Mouse (Mus musculus) gastrocnemius, adult 8-10 months (tissue): ENCODE measurements around the gene Npas3. TPM values are rescaled to one million over a fixed set of nuclear protein-coding genes. Genes with fewer than 3 reads are reported as not detected.

Source experiments
- DNase-seq, 2 experiments: peaks; one replicate each; pipeline ENCODE4 v3.0.0; 2022; ENCODE audit warnings: low spot score in 2 of 2
- total RNA-seq, 4 experiments: library from RNA; stranded (reverse); gene quantifications; 2 replicates each; pipeline ENCODE4 v1.2.4; 2022

Gene Npas3
- total RNA-seq, 4 experiments from 2014 or later, result 0.07 TPM; not detected in 3

DNA sequence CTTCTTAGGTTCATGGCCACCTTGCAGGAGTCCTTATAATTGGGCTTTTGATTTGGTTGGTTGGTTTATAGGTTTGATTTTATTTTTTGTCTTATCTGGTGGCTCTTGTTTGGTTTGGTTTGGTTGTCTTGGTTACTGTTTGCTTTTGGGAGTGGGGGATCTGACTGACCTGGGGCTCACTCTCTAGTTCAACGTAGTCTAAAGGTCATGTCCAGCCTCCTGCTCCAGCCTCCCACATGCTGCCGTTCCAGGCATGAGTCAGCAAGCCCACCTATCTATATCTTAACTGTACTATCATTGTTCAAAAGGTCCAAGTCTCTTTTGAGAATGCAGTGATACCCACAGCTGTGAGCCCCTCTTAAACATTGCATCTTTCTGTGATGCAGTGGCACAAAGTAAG, 600.8 kb downstream of the Npas3 start:
- DNase-seq, result no peak

DNA sequence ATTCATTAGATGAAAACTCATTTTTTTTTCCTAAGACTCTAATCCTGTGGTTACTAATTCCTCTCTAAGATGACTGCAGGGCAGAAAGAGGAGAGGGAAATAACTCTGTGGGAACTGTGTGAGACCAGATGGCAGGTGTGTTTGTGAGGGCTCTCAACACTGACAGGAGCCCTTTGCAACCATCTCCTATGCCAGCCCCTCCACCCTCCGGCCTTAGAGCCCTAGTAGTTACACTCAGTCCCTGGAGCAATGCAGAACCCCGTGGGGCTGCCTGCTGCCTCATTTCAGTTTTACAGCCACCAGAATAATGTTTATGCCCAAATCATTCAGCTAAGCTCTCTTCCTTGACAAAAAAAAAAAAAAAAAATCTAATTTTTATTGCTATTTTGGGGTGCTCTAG, 604.0 kb downstream of the Npas3 start:
- no peak for DNase-seq

DNA sequence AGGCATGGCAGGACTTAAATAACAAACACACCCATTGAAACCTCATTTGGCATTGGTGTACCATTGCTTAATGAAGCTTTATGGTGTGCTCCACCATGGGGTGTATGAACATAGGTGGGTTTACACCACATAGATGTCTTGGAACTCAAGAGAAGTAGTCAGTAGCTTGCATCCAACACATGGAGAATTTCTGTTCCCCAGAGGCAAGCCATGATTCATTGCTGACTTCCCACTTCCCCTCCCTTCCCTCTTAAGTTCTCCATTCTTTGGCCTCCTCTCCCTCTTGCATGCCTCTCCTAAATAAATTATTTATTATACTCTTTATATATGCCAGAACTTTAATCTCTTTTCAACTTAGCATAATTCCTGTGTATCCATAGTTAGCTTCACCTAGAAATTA, 611.7 kb downstream of the Npas3 start:
- DNase-seq, result no peak

DNA sequence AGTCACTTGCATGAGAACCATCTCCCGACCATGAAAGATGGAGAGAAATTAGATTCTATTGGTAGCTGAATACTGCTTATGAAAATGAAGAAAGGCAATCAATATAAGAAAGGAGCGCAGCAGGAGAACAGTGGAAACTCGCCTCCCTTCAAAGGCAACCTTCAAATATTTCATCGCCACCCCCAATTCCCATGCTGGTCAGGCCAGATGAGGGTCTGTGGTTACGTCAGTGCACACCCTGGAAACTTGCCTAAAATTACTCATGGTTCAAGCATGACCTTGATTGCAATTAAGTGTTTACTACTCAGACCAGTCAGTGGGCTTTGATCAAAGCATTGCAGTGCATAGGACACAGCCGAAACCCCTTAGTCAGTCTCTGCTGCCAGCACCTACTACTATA, 613.8 kb downstream of the Npas3 start:
- no peak for DNase-seq

DNA sequence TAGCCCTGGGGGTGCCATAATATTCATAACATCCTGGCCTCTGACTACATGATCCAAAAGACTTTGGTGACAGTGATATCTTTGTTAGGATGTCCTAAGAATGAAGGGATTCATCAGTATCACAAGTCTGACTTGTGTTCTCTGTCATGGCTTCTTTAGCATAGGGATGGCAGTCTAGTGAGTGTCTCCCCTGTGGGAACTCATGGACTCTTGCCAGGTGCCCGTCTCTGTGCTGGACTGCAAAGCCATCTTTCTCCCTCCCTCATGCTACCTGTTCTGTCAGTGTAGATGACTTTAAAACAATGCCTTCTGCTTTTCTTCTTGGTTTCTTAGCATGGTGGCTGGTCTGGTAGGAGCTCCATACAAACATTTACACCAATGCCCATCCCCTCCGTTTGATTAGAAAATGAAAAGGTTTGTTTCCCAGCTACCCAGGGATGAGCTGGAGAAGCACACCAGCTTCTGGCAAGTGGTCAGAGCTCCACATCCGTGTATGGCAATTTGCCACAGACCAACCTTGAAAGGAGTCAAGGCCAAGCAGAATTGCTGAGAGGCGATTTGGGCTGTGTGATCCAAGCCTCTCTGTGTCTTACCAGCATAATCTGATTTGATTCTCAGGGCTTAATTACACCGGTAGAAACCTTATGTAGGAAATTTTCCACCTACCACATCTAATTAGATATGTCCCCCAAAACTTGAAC, 616.1 kb downstream of the Npas3 start:
- DNase-seq, result no peak

DNA sequence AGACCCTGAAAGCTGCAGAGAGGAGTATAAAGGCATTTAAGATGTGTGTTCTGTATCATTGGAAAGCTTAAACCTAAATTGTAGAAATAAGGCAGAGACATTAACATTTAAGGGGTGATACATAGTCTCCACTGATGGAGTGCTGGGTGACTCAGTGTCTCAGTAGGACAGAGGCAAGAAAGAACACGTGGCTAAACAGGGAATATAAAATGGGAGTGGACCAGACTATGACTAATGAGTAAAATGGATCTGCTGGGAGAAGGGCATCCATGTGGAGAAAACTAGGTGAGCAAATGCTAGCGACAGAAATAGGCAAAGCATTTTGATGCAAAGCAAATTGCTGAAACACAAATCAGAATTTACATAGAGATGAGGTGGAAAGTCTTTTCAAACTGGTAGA, 617.2 kb downstream of the Npas3 start:
- no peak for DNase-seq

DNA sequence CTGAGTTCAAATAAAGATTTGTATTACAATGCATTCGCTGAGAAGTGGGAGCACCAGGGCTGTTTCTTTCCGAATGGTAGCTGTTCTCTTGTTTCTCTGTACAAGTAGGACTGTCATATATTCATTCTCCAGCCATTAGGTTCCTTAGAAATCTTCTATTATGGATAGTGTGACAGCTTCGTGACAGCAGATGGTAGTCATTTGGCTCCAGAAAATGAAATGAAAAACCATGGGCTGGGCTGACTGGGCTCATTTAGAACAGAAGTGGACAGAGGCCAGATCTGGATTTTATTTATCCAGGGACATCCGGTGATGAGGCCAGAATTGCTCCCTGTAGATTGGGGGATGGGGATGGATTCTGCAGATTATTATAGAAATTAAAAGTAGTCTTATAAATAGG, 621.5 kb downstream of the Npas3 start:
- DNase-seq, result no peak

DNA sequence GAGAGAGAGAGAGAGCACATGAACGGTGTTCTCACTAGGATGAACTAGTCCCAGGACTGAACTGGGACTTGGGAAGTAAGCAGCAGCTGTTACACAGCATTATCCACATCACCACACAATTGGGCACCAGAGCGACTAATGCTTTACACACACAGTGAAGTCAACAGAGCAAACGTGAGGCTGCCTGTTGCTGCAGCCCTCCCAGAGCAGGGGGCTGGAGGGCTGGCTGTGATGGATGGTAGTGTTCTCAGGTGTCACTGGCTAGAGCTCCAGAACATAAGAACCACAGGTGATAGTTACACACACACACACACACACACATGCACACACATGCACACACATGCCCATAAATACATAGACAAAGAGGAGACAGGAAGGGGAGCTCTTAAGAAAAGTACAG, 626.7 kb downstream of the Npas3 start:
- DNase-seq, result no peak

DNA sequence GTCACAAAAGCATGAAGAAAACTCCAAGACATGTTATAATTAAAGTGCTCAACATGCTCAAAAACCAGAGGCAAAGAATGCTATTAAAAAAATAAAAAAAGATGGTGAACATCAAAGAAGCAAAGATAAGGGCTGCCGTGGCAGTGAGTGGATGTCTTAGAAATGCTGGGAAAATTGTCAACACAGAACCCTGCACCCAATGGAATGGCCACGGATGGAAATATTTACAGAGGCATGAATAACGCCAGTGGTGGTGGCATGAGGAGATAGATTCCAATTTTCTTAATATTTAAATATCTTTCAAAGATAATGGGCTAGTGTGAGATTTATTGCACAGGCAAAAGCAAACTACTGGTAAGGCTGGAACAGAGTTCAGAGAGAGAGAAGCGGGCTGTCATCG, 628.2 kb downstream of the Npas3 start:
- no peak for DNase-seq

DNA sequence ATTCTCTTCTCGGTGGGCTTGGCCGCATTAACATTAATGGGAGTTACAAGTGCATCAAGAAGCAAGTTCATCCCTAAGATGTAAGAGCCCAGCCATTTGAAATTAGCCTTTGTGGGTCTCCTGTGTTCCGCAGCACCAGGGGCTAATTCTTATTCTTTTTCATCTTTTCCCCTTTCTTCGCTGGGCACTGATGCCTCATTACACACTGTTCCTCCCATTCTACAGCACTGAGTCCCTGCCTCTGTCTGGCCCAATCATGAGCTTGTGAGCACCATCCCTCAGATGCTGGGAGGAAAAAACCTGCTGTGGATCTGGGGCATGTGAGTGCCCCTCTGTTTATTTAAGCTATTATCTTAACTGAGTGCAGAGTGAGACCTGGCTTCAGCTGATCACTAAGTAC, 633.2 kb downstream of the Npas3 start:
- DNase-seq, result no peak

DNA sequence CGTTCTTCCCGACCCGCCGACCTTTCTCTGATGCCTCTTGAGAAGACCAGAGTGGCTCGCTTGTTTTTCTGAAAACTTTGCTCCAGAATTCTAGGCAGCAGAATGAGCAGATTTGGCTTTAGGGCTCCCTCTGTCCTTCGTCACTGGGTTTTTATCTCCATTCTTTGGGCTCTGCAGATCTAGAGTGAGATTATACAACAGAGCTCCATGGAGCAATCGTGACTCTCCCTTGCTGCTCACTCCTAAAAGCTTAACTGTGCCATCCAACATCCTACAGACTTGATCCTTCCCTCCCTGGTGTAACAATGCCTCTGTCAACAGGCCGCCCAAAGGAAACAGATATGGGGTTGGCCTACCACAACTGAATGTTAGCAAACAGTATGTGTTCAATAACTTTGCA, 634.4 kb downstream of the Npas3 start:
- no peak for DNase-seq

DNA sequence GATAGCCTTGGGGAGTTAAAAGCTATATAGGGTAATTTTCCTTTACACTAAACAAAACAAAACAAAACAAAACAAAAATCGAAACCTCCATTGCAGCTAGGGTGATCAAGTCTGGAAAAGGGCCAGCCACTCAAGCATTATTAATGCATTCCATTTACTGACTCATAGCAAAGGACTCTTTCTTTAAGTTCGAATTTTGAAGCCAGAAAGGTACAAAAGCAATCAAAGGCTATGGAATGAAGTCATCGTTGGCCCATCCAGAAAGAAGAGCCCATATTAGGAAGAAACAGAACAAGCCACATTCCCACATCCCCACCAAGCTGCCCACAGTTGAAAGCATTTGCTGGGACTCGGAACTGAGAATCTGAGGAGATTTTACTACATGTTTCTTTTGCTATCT, 640.1 kb downstream of the Npas3 start:
- no peak for DNase-seq

DNA sequence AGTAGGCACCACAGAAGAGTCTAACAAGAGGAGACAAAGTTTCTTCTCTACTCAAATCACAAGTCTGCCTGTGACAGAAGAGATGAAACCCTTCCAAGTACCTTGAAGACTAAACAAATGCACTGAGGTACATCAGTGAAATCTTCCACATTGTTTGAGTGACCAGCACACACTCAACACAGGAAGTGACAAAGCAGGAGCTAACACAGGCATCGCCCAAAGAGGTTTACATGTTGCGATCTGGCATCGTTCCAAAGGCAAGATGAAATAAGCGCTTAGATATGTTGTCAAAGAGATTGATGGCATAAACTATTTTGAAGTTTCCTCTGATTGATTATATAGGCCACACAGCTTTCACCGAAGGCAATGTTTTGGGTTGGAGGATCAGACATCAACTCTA, 647.4 kb downstream of the Npas3 start:
- no peak for DNase-seq

DNA sequence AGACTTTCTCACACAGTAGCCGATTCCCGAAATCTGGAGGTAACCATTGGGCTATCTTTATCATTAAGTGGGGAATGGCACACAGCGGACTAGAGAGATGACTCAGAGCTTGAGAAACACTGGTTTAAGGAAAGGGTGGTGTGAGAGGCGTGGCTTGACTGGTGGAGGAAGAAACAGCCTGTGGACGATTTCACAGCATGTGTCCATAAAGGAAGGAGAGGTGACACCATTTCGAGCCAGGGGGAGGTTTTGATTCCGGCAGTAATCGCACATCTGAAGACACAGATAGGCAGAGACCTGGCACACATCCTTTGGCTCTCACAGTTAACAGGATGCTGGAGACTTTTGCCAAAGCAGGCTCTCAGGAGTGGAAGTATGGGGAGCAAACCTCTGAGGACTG, 660.3 kb downstream of the Npas3 start:
- no peak for DNase-seq

DNA sequence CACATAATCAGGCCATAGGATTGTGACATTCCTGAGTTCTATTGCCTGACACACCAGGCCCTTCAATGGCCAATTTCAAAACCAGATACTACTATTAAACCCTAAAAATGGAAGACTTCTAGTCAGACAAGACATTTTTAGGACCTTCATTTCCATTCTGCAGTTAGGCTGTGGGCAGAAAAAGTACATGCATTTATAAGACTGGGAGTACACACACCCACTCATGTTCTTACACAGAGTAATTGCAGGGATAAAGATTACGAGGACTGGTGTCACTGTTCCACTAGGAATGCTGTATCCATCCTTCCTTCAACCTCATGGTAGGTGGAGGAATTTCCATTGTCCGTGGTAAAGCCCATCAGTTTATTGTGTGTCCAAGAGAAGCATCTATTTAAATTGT, 661.7 kb downstream of the Npas3 start:
- no peak for DNase-seq

DNA sequence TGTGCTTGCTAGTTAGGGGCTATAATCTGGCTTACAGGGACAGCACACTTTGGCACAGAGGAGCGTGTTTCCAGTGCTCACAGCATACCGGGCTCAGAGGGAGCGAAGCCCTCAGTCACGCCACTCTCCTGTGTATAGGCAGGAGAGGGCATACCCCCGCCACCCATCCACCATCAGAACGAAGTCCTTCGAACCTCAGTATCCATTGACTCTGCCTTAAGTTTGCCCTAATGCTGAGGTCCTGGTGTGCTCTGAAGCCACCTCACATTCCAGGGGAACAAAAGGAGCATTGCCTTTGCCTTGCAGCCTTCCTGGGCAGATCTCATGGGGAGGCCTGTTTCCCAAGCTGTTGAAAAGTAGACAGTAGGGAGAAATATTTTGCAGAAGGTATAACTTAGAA, 673.7 kb downstream of the Npas3 start:
- no peak for DNase-seq

DNA sequence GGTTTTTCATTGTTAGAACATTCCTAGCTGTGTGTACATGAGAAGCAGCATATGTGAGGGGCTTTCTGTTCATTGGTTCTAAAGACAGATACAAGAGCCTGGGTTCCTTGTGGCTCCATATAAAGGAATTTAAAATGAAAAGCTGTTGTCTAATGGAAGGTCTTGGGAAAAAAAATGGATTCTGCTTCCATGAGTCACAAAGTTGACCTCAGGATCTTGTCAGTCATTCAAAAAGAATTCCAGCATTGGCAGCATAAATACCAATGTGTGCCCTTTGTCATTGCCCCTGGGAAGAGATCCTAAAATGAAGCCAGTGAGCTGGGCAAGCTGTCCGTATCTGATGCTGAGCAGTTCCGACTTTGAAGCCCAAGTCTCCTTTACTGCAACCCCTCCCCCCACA, 700.3 kb downstream of the Npas3 start:
- no peak for DNase-seq

DNA sequence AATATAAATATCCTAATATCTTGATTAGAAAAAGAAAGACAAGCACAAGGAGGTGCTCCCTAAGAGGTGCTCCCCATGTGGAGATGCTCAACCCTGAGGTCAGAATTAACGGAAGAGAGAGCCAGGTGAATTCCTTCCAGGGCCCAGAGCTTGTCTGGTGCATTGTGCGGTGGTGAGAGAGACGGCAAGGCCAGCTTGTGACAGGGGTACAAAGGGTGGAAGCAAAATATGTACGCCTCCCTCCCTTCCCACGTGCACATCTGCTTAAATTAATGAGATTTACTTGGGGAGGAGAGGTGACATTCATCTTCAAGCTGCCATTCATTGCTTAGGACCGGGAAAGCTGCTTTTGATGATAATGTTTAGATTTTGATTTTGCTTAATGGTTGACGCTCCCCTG, 713.5 kb downstream of the Npas3 start:
- DNase-seq, result no peak

DNA sequence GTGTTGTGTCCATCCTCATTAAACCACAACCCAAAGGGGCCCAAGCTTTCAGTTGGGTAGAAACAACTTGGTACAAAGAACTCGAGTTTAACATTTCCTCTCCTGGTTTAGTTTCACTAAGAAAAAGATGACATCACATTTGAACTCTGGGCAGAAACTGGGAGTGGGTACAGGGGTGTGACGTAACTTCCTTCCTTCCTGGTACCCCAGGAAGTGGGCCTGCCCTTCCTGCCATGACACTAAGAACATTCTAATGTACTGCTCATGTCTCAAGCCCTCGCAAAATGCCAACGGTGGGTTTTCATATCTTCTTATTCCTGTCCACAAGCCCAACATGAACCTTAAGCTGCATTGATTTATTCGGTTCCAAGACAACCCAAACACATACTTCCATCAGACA, 715.1 kb downstream of the Npas3 start:
- no peak for DNase-seq

DNA sequence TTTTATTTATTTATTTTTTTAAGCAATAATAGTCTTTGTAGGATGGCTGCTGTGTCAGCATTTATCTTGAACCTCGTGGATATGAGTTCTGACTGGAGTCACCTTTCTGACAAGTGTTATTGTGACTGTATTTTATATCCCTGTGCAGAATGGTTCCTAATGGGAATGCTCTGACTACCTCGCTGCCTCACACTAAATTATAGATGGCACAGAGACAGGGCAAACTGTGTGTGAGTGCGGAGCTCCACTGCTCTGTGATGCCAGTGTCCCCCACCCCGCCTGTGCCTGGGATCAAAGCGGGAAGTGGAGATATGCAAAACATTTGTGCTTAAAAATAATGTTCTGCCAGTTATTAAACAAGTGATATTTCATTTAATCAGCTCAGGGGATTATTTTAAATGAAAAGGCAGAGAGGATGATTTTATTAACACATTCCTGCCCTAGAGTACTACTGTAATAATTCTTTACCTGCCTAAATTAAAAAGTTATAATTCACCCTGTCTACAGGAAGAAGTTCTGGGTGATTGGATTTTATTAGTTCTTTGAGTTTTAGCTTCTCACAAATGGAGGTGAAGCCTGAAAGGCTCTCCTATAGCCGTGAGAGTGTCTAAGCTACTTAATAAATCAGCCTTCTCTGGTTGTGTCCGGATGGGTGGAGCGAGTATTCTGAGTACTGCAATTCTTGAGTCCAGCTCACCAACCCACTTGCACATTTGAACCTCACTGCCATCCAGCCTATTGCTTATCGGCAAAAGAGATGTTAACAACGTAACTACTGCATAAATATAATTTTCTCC, 721.1 kb downstream of the Npas3 start:
- no peak for DNase-seq

DNA sequence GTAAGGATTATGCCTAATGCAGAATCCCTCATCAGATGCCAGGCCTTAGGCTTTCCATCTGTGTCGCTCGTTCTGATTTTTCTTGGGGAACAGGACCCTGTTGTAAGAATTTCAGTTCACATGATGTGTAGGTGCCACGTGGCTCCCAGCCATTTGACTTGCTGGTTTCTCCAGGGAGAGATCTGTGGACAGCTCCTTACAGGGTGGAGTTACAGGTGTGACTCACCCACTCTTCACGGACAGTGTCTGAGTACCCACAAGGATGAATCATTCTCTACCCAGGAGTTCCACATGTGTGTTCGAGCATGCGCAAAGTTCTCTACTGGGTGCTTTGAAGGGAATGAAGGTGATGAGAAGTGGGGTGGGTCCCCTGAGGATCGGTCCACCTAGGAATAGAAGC, 722.2 kb downstream of the Npas3 start:
- DNase-seq, result no peak

DNA sequence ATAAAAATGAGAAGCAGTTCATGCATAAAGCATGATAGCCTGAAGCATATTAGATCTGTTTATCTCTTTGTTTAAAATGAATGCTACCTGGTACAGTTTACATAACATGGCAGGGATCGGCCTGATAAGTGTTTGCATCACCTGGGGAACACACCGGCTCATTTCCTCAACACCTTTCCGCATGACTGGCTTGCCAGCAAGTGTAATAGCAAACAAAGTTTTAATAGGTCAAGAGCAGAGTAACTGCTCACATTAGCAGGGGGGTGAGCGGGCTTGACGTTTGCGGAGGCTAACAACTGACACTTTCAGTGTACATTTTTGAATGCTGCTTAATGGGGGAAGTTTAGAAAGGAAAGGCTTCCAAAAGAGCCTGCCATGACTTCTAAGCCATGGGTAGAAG, 724.9 kb downstream of the Npas3 start:
- no peak for DNase-seq
